Mouse (Mus musculus) layer of hippocampus, adult 18-20 months (tissue): ENCODE results near the gene Rab11a. TPM values are rescaled to one million over a fixed set of nuclear protein-coding genes. Genes with fewer than 3 reads are reported as not detected.
"Not testable (repeated sequence)": the region's sequence is repeated elsewhere in the genome, so short reads cannot be mapped to it uniquely, and the experiment has no call there.

Experiments
- DNase-seq, 2 experiments: peaks; one replicate each; pipeline ENCODE4 v3.0.0; 2022; ENCODE audit warnings: low spot score in 2 of 2
- total RNA-seq, 2 experiments: library from RNA; stranded (reverse); gene quantifications; 2 replicates each; pipeline ENCODE4 v1.2.3; 2021

The Rab11a gene
- total RNA-seq, 2 experiments from 2014 or later, result 208 to 222 TPM

DNA sequence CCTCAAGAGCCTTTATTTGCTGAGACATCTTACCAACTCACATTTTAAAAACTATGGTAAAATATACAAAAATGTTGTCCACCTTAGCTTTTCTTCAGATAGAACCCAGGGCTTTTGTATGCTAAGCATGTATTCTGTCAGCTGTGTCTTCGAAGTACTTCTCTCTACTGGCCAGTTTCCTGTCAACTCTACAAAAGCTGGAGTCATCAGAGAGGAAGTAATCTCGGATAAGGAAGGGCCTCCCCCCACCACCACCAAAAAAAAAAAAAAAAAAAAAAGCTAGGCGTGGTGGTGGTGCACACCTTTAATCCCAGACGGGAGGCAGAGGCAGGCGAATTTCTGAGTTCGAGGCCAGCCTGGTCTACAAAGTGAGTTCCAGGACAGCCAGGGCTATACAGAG, 11.8 kb upstream of the Rab11a start:
- no peak for DNase-seq

DNA sequence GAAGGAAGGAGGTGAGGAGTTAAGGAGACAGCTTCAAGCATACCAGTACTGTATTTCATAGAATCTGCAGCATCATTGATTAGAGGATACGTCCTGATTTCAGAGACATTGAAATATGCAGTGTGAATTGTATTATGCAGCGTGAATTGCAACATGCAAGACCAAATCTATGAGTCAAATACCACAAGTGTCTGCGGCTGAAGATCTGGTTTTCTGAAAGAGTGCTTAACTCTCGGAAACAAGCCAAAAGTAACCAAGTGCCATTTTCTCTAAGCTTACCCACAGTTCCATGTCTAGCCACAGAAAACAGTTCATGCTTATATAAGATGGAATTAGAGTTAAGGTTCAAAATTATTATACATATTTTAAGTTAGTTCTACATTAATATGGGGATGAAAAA, 10.2 kb upstream of the Rab11a start:
- DNase-seq, result no peak

- DNase-seq, result no peak
These were observed 4.9 kb upstream of the Rab11a start for GRCm38 (mm10) chr9:64742453-64742852.

DNA sequence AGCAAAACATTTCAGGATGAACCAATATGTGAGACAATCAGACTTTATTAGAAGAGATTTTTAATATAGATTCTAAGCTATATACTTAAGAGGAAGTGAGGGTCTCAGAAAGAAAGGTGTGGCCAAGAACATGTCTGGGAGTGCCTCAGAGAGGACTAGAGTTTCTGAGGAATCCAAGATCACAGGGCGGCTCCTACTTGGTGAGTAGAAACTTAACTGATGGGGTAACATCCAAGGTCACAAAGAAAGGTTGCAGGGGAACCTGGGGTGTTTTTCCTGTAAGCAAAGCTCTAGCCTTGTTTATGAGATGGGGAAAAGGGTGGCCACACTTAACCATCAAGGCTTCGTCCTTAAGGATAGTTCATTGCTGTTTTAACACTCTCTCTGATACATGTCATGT, 1.4 kb upstream of the Rab11a start:
- DNase-seq, result no peak

DNA sequence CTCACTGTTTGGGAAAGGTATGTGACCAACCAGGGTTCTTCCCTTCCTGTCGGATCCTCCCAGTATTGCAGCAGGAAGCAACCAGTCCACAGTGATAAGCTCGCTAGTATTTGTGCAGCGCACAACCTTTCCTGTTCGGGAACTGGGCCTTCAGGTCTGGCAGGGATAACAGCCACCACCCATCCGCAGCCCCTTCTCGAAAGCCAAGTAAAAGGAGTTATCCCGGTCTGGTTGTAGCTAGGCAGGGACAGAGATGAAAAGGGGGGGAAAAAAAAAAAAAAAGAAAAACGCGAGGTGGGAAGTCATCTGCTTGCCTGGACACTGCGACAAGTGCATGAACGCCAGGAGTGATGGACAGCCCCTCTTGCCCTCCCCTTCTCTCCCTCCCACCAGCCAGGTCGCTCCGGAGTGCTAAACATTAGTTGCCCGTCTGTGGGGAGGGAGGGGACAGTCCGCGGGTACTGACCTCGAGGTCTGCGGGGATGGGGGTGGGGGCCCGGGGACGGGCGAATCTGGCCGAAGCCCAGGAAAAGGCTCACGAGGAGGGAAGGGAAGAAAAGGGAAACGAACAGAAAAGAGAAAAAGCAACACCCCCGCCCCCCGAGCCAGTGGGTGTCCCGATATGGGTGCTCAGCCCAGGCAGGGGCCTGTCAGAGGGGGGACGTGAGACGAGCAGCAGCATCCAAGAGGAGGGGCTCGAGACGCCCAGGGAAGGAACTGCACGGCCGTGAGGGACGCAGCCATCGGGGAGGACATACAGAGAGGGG, 736 bp downstream of the Rab11a start:
- DNase-seq, result peak; percentile 22 to 51

DNA sequence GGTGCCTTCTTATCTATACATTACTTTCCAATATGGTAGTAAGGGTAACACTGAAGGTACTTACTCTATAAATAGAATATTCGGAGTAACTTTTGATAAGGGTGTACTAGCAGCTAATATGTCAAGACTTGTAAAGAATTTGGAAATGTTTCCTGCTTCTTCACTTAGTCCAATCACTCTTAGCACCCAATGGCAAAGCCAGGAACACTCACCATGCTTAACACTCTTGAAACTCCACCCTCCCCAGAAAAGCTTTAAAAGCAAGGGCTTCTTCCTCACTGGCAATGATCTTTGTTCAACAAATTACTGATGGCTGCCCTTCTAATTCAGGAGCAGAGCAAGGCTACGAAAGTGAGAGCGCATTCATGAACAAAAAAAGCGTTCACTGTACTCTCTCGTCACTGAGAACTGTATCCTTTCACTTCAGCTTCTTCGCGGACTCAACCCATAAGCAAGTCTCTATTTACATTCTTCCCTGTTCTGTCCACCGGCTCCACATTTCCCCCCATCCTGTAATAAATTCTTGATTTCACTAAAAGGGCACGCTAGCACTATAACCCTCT, 1.4 kb downstream of the Rab11a start:
- DNase-seq, result no peak

GRCm38 (mm10) chr9:64734992-64735391, 2.6 kb downstream of the Rab11a start:
- DNase-seq, result not testable (repeated sequence)

GRCm38 (mm10) chr9:64734166-64734565, 3.4 kb downstream of the Rab11a start:
- DNase-seq, result no peak

GRCm38 (mm10) chr9:64731029-64731560, 6.5 kb downstream of the Rab11a start:
- no peak for DNase-seq

DNA sequence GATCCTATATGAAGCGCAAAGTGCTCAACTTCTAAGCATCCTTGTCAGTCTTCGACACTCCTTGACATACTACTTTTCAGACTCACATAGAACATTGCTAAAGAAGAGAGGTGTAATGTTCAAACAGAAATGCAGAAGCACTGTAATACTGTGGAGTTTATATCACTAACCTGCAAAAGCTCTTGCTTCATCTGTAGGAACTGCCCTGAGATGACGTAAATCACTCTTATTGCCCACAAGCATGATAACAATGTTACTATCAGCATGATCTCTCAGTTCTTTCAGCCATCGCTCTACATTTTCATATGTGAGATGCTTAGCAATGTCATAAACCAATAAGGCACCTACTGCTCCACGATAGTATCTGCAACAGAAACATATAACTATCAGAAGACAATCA, 11.1 kb downstream of the Rab11a start:
- no peak for DNase-seq

- no peak for DNase-seq
These were observed 17.9 kb downstream of the Rab11a start for GRCm38 (mm10) chr9:64719526-64720163.

DNA sequence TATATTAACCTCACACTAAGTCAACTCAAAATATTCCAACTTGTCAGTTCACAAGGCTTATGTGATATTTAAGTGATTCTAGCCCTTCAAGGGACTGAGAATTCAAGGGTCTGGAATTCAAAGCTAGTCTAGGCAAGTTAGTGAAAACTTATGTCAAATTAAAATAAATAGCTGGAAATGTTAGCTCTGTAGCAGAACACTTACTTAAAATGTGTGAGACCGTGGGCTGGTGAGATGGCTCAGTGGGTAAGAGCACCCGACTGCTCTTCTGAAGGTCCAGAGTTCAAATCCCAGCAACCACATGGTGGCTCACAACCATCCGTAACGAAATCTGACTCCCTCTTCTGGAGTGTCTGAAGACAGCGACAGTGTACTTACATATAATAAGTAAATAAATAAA, 27.3 kb downstream of the Rab11a start:
- DNase-seq, result not testable (repeated sequence)

DNA sequence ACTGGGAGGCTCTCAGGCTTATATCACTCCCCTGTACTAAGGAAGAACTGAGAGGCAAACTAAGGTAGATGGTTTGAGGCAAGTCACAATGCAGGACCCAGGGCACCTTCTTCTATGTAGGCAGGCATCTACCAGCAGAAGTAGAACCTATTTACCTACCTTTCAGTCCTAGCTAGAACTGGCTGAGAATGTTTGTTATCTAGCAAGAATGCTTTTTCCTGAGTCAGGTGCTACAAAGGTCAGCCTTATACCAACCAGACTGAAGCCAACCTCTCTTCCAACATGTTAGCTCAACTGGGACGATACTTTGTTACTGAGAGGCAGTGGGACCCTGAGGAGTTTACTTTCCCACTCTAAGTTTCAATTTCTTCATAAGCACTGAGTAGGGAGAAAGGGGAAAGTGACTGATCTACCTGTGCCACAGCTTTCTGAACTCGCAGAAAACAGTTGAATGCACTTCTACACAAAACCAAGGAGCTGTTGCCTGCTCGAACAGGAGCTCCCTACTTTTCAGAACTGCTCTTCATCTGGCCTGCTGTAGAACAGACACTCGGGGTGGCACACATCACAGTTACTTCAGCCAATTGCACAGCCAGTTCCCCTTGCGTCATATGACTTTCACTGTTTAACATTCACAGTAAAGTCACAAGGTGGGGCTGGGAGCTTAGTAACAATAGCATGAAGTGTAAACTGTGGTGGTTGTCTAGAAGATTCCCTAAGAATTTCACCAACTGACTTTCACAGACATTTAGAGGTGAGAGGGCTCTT, 33.3 kb downstream of the Rab11a start:
- no peak for DNase-seq

DNA sequence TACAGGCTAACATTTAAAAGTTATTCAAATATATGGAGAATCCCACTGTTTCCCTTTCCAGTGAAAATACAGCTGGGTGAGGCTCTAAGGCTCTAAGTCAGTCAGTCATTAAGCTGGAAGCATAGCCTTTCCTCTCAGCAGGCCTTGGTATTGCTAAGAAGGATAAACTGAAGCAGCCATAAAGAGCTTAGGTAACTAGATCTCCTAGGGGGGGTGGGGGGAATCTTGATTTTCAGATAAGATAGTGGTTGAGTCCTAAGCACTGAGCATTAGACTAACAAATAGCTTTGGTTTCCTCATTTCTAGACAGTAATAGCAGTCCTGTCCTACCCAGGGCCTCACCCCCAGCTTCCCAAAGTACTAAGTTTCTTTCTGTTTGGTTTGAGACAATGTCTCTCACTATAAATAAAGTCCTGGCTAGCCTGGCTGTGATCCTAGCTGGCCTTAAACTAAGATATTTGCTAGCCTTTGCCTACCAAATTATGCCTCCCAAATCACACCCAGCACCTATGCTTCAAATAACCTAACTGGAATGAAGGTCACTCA, 34.1 kb downstream of the Rab11a start:
- DNase-seq, result no peak

- peak in 1 of 2 experiments; percentile 22 for DNase-seq
These were observed 34.6 kb downstream of the Rab11a start for GRCm38 (mm10) chr9:64702937-64703336.

GRCm38 (mm10) chr9:64702391-64702790, 35.2 kb downstream of the Rab11a start:
- no peak for DNase-seq

DNA sequence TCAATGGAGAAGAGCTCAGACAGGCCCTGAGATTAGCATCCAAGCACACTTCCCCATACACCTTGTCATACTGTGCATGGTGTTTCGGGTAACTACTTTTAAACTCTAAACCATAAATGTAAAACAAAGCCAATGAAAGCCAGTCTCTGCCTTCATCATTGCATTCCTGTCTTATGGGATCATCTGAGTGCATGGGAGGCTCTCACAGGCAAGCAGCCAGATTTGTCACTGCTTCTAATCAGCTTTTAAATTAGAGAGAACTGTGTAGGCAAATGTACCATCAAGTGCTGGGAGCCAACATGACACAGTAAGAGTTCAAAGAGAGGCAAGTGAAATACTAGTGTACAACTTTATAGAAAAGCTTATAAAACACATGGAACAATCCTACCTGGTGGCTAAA, 35.9 kb downstream of the Rab11a start:
- peak; percentile 44 to 87 for DNase-seq

DNA sequence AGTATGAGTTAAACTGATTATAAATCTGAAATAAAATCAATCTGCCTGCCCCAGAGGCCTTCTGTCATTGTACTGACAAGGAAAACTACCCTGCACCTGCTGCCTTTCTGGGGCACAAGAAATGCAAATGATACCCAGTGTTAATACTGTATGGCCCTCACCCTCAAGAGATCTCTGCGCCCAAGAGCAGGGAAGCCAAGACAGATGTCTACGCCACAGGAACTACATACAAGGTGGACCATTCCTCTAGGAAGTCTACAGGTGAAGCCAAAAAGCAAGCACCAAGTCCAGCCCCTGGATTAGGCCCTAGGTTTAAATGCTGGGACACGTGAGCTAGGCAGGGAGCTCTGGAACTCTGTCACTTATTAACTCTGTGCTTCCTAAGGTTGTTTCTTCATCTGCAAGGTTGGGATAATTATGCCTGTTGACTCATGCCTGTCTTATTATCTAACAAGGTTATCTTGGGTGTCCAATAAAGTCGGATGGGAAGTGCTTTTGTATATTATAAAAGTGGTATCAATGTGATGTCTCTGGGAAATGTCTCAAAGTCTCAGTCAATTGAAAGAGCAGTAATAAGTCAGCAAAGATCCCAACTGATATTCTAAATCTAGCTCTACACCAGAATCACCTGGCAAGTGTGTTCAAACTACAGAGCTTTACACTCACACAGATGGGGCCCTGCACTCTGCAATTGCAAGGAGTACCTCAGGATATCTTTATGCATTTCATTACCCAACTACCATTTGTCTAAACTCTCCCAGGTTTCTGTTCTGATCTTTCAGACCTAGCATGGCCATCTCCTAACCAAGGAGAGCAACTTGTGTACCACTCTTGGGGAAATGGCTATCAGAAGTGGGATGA, 36.9 kb downstream of the Rab11a start:
- no peak for DNase-seq

DNA sequence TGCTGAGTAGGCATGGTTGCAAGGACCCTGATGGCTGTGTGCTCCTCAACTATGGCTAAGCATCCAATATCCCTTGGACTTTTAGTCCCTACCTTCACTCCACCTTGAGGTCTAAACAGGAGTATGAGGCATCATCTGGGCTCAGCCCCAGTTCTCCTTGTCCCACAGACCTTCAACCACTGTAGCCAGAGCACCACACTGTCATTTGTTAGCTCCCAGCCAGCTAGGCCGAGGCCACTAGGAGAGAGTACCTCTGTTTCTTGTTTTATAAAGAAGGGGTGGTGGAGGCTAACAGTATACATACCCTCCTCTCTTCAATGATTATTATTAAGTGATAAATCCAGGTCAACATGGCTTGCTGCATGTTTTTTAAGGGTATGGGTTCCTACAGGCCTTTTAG, 39.0 kb downstream of the Rab11a start:
- DNase-seq, result no peak

- DNase-seq, result no peak
These were observed 39.9 kb downstream of the Rab11a start for GRCm38 (mm10) chr9:64697677-64698076.
